Mouse (Mus musculus): Measurements from ENCODE around the gene Slc1a6. TPM values are rescaled to one million over a fixed set of nuclear protein-coding genes. Genes with fewer than 3 reads are reported as not detected.

Slc1a6 gene
- polyA plus RNA-seq (2016; fragmentation: Nextera tagmentation; extraction: Ambion mirVana): 1.8 and 2.8 TPM in 2 replicates

- H3K9me3 ChIP-seq: no peaks in the 10 kb centered on the region
- H3K4me3 ChIP-seq: peak within 1 kb of the TSS; percentile 62
- no peak within 1 kb of the TSS for H3K27ac ChIP-seq
- peak within 1 kb of the TSS; percentile 100 for H3K4me2 ChIP-seq (replicated peaks)
- peak within 1 kb of the TSS; percentile 74 for H3K9ac ChIP-seq
- WGBS: 2% methylated on average over 50 of the region's 54 CpGs
- H3K4me1 ChIP-seq: peaks cover 8% of the 10 kb centered on the region
- no peaks in the 10 kb centered on the region for H3K36me3 ChIP-seq
- H3K27me3 ChIP-seq (replicated peaks): peaks cover 4% of the 10 kb centered on the region; the same call in 1 of the 2 replicates
- peak; percentile 73 for ATAC-seq (ENCODE audit: low FRiP score, low read depth)
Observed at GRCm38 (mm10) chr10:78779981-78780651, at the start of gene Slc1a6. Gene Slc1a6 (plus strand): TSS chr10:78780496.

DNA sequence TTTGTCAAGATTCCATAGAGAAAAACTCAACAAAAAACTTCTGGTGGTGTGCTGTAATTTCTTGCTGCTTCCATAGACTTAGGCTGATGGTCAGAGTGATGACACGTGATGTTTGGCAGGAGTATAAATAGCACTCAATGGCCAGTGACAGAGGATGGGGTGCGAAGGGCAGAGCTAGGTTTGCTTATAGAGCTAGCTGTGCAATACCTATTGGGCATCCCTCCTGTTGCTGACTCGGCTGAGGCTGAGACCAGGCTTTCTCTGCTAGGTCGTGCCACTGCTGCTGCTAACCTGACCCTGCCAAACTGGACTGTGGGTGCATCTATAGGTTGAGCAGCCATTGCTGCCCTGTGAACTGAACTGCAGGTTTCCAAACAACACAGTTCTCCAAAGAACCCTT lies 40.5 kb upstream of the Slc1a6 start:
- WGBS: 79% methylated on average over 4 of the region's 4 CpGs
- H3K4me1 ChIP-seq: no peaks in the 10 kb centered on the region
- H3K9me3 ChIP-seq: no peaks in the 10 kb centered on the region
- H3K4me3 ChIP-seq: no peak overlapping the region
- no peak overlapping the region for H3K4me2 ChIP-seq (replicated peaks)
- H3K36me3 ChIP-seq: no peaks in the 10 kb centered on the region
- H3K27ac ChIP-seq: no peak overlapping the region
- H3K27me3 ChIP-seq (replicated peaks): no peaks in the 10 kb centered on the region
- H3K9ac ChIP-seq: no peak overlapping the region
- ATAC-seq (ENCODE audit: low FRiP score, low read depth): no peak

GRCm38 (mm10) chr10:78743721-78744120 lies 36.6 kb upstream of the Slc1a6 start:
- no peak overlapping the region for H3K27ac ChIP-seq
- H3K36me3 ChIP-seq: no peaks in the 10 kb centered on the region
- H3K4me1 ChIP-seq: peaks cover 9% of the 10 kb centered on the region; the same call in 1 of the 2 replicates
- no peak for ATAC-seq (ENCODE audit: low FRiP score, low read depth)
- no peak overlapping the region for H3K9ac ChIP-seq
- no peak overlapping the region for H3K4me3 ChIP-seq
- H3K9me3 ChIP-seq: no peaks in the 10 kb centered on the region
- H3K27me3 ChIP-seq (replicated peaks): no peaks in the 10 kb centered on the region; the same call in 1 of the 2 replicates
- H3K4me2 ChIP-seq (replicated peaks): no peak overlapping the region

DNA sequence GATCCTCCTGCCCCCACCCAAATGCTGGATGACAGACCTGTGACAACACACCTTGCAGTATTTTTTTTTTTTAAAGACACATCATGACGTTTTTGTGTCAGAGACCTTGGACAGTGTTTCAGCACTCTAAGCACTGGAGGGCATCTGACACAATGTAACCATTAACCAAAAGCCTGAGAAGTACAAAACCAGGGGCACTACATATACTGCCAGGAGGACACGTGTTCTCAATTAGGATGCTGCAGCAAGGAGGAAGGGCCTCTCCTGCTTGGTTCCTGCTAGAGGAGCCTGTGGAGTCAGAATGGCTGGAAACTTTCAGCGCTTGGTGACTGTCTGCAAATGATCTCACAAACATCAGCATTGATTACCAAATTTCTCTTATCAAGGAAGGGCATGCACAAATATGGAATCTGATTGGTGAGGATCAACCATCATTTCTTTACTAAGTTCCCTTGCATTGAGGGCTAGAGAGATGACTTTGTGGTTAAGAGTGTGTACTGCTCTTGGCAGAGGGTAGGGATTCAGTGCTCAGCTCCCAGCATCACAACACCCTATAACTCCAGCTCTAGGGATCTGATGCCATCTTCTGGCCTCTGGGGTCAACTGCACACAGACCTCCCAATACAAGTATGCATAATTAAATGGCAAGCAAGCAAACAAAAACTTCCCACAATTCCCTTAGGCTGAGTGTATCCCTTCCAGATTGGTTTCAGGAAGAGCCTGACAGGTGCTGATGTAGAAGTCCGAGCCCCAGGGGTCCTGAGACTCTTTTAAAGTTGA lies 34.7 kb upstream of the Slc1a6 start:
- Histone ChIP-seq H3K4me1 (peaks cover 9% of the 10 kb centered on the region; the same call in 1 of the 2 replicates), H3K4me2 (replicated peaks) (no peak overlapping the region), H3K27me3 (replicated peaks) (no peaks in the 10 kb centered on the region; the same call in 1 of the 2 replicates), H3K4me3 (no peak overlapping the region), H3K36me3 (no peaks in the 10 kb centered on the region), H3K27ac (no peak overlapping the region), H3K9ac (no peak overlapping the region), H3K9me3 (no peaks in the 10 kb centered on the region)
- WGBS: 66% methylated on average over 4 of the region's 4 CpGs
- ATAC-seq (ENCODE audit: low FRiP score, low read depth): no peak

DNA sequence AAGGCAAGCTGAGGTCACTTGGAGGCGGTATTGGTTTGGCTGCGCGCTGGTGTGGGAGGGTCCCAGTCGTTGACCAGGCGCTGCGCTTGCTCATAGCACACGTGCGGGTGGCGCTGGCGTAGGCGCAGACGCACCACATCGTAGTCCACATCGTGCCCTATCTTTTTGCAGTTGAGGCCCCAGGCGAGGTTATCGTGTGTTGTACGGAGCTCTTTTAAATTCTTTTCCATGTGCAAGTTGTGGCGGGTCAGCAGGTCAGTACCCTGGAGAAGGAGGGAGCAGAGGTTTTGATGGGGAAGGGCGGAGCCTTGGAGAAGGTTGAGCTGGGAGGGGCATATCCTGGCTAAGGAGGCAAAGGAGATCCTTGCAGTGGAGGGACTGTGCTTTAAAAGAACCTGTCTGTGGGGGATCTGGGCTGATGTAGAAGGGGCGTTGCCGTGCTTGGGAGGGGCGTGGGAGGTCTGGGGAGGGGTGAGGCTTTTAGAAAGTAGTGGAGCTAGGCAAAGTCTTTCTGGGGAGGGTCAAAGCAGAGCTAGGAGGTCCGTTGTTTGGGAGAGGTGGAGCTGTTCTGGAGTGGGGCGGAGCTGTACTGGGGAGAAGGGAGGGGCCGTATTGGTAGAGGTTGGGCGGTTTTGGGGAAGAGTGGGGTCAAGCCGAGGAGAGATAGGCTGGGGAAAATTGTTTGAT lies 33.1 kb upstream of the Slc1a6 start:
- ATAC-seq (ENCODE audit: low FRiP score, low read depth): peak; percentile 78
- Histone ChIP-seq H3K4me2 (replicated peaks) (peak overlapping the region; percentile 69), H3K27me3 (replicated peaks) (peaks cover 3% of the 10 kb centered on the region; the same call in 1 of the 2 replicates), H3K27ac (no peak overlapping the region), H3K4me1 (peaks cover 9% of the 10 kb centered on the region; the same call in 1 of the 2 replicates), H3K4me3 (peak overlapping the region; percentile 25), H3K36me3 (no peaks in the 10 kb centered on the region), H3K9me3 (no peaks in the 10 kb centered on the region), H3K9ac (peak overlapping the region; percentile 21; the same call in 1 of the 2 replicates)
- 1% methylated on average over 27 of the region's 27 CpGs for whole genome bisulfite sequencing

DNA sequence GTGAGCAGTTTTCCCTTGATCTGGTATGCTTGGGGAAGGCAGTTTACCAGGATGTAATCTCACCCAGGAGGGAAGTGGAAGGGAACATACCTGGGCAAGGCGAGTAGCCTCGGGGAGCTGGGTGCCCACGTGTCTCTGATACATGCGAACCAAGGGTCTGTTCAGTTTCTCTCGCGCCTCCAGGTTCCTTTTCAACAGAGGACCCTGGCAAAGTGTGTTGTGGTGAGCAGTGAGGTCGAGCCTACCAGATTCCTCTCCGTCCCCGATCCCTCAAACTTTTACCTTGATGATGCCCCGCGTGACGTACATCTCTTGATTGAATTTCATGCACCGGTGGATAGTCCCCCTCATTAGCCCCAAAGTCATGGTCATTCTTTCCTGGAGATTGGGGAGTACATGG lies 32.1 kb upstream of the Slc1a6 start:
- Histone ChIP-seq H3K9me3 (no peaks in the 10 kb centered on the region), H3K4me1 (peaks cover 9% of the 10 kb centered on the region; the same call in 1 of the 2 replicates), H3K9ac (no peak overlapping the region), H3K4me2 (replicated peaks) (peak overlapping the region; percentile 69), H3K27ac (no peak overlapping the region), H3K4me3 (no peak overlapping the region), H3K36me3 (no peaks in the 10 kb centered on the region), H3K27me3 (replicated peaks) (peaks cover 3% of the 10 kb centered on the region; the same call in 1 of the 2 replicates)
- no peak for ATAC-seq (ENCODE audit: low FRiP score, low read depth)
- 76% methylated on average over 13 of the region's 13 CpGs for WGBS

GRCm38 (mm10) chr10:78748946-78749345 lies 31.4 kb upstream of the Slc1a6 start:
- Histone ChIP-seq H3K4me2 (replicated peaks) (no peak overlapping the region), H3K27me3 (replicated peaks) (peaks cover 3% of the 10 kb centered on the region; the same call in 1 of the 2 replicates), H3K4me1 (peaks cover 9% of the 10 kb centered on the region; the same call in 1 of the 2 replicates), H3K4me3 (no peak overlapping the region), H3K9me3 (no peaks in the 10 kb centered on the region), H3K27ac (no peak overlapping the region), H3K36me3 (no peaks in the 10 kb centered on the region), H3K9ac (no peak overlapping the region)
- 88% methylated on average over 6 of the region's 6 CpGs for WGBS
- no peak for ATAC-seq (ENCODE audit: low FRiP score, low read depth)

- no peaks in the 10 kb centered on the region for H3K9me3 ChIP-seq
- H3K4me3 ChIP-seq: peak within 1 kb of the TSS; percentile 51
- H3K36me3 ChIP-seq: no peaks in the 10 kb centered on the region
- peak; percentile 95 for ATAC-seq (ENCODE audit: low FRiP score, low read depth)
- peaks cover under 1% of the 10 kb centered on the region; the same call in 1 of the 2 replicates for H3K4me1 ChIP-seq
- 1% methylated on average over 61 of the region's 61 CpGs for WGBS
- peak within 1 kb of the TSS; percentile 61 for H3K9ac ChIP-seq
- H3K27ac ChIP-seq: peak within 1 kb of the TSS; percentile 32; the same call in 1 of the 2 replicates
- H3K4me2 ChIP-seq (replicated peaks): peak within 1 kb of the TSS; percentile 79
- peaks cover 3% of the 10 kb centered on the region; the same call in 1 of the 2 replicates for H3K27me3 ChIP-seq (replicated peaks)
Observed at GRCm38 (mm10) chr10:78752452-78753191, 27.7 kb upstream of the Slc1a6 start, which contains the start of gene Ccdc105. Gene Ccdc105 (minus strand): TSS chr10:78753065.

DNA sequence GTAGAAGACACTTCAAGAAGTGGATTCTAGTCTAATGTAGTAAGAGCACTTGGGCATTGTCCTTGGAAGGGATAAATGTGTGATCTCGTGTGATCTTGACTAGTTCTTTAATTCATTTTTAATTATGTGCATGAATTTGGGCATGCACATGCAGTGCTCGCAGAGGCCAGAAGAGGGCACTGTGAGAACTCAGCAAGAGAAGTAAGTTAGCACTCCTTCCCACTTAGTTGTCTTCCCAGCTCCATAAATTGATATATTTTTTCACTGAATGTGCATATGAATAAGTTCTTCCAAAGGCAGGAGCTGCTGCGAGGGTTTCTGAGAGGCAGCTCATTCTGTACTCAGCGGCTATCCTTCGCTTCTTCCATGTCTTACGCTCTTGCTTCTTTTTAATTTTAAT lies 24.3 kb upstream of the Slc1a6 start:
- Histone ChIP-seq H3K27me3 (replicated peaks) (no peaks in the 10 kb centered on the region), H3K4me3 (no peak overlapping the region), H3K27ac (no peak overlapping the region), H3K4me2 (replicated peaks) (no peak overlapping the region), H3K9ac (no peak overlapping the region), H3K9me3 (no peaks in the 10 kb centered on the region), H3K4me1 (no peaks in the 10 kb centered on the region), H3K36me3 (no peaks in the 10 kb centered on the region)
- no peak for ATAC-seq (ENCODE audit: low FRiP score, low read depth)
- 40% methylated on average over 6 of the region's 6 CpGs for WGBS

GRCm38 (mm10) chr10:78765570-78765969 lies 14.7 kb upstream of the Slc1a6 start:
- Histone ChIP-seq H3K27ac (no peak overlapping the region), H3K36me3 (no peaks in the 10 kb centered on the region), H3K4me1 (no peaks in the 10 kb centered on the region), H3K9ac (no peak overlapping the region), H3K4me2 (replicated peaks) (no peak overlapping the region), H3K9me3 (0 out of 2 replicates have a peak, but pooled peaks cover 5% of the 10 kb centered on the region), H3K4me3 (no peak overlapping the region), H3K27me3 (replicated peaks) (no peaks in the 10 kb centered on the region)
- ATAC-seq (ENCODE audit: low FRiP score, low read depth): no peak
- WGBS: 90% methylated on average over 1 of the region's 1 CpGs

GRCm38 (mm10) chr10:78775830-78776229 lies 4.5 kb upstream of the Slc1a6 start:
- peak; percentile 63 for ATAC-seq (ENCODE audit: low FRiP score, low read depth)
- Histone ChIP-seq H3K4me1 (peaks cover 8% of the 10 kb centered on the region), H3K36me3 (no peaks in the 10 kb centered on the region), H3K4me3 (no peak overlapping the region), H3K9ac (no peak overlapping the region), H3K9me3 (no peaks in the 10 kb centered on the region), H3K27me3 (replicated peaks) (no peaks in the 10 kb centered on the region), H3K27ac (no peak overlapping the region), H3K4me2 (replicated peaks) (no peak overlapping the region)
- 46% methylated on average over 4 of the region's 4 CpGs for WGBS
